Mouse (Mus musculus): Measurements from ENCODE around the gene Ptpn5. TPM values are rescaled to one million over a fixed set of nuclear protein-coding genes. Genes with fewer than 3 reads are reported as not detected.

The Ptpn5 gene
- polyA plus RNA-seq, 1 experiment from 2014 or later = 0.26 TPM

DNA sequence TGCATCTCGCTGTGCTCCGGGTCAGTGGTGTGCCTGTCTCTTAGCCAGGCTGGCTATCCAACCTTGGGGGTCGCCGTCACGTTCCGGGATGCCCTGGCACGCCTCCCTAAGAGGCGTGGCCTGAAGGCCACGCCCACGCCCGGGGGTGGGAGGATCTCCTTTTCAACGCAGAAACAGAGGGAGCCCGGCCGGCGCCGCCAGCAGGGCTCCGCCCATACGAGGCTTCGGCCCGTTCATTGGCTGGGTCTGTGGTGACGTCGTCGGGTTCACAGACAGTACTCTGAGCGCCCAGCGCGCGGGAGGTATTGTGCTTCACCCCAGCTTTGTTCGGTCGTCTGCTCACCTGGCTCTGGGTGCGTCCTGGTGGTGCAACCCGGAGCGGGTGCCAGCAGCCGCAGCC is 83.1 kb downstream of the Ptpn5 start, which contains the start of gene Tmem86a:
Tmem86a (plus strand) TSS at position 236 of the 400 bp plus-strand sequence.
- Histone ChIP-seq H3K4me1 (peaks cover 23% of the 10 kb centered on the region), H3K9me3 (no peaks in the 10 kb centered on the region), H3K27ac (peak within 1 kb of the TSS; percentile 94), H3K27me3 (ENCODE audit: insufficient read depth, poor library complexity, severe bottlenecking) (peaks cover 11% of the 10 kb centered on the region; the same call in 1 of the 2 replicates), H3K36me3 (peaks cover 11% of the 10 kb centered on the region), H3K4me3 (peak within 1 kb of the TSS; percentile 91)
- WGBS = under 1% methylated on average over 32 of the region's 33 CpGs
- DNase-seq (ENCODE audit: low spot score) = peak; percentile 98

- H3K4me1 ChIP-seq = peaks cover 8% of the 10 kb centered on the region
- H3K9me3 ChIP-seq = no peaks in the 10 kb centered on the region
- no peaks in the 10 kb centered on the region for H3K27me3 ChIP-seq (ENCODE audit: insufficient read depth, poor library complexity, severe bottlenecking)
- H3K4me3 ChIP-seq = no peak overlapping the region
- peak overlapping the region; percentile 62; the same call in 1 of the 2 replicates for H3K27ac ChIP-seq
- 53% methylated on average over 6 of the region's 6 CpGs for WGBS
- DNase-seq (ENCODE audit: low spot score) = no peak
- no peaks in the 10 kb centered on the region for H3K36me3 ChIP-seq
Measured at GRCm38 (mm10) chr7:47042823-47043490, 90.5 kb downstream of the Ptpn5 start.

- DNase-seq (ENCODE audit: low spot score) = no peak
- Histone ChIP-seq H3K9me3 (no peaks in the 10 kb centered on the region), H3K4me3 (no peak overlapping the region), H3K36me3 (no peaks in the 10 kb centered on the region), H3K27me3 (ENCODE audit: insufficient read depth, poor library complexity, severe bottlenecking) (no peaks in the 10 kb centered on the region), H3K27ac (peak overlapping the region; percentile 62), H3K4me1 (peaks cover 8% of the 10 kb centered on the region)
- 86% methylated on average over 4 of the region's 4 CpGs for WGBS
Measured at GRCm38 (mm10) chr7:47042121-47042520, 91.4 kb downstream of the Ptpn5 start.

GRCm38 (mm10) chr7:47041706-47042105 is 91.8 kb downstream of the Ptpn5 start:
- Histone ChIP-seq H3K9me3 (no peaks in the 10 kb centered on the region), H3K27ac (no peak overlapping the region), H3K4me3 (no peak overlapping the region), H3K36me3 (no peaks in the 10 kb centered on the region), H3K27me3 (ENCODE audit: insufficient read depth, poor library complexity, severe bottlenecking) (no peaks in the 10 kb centered on the region), H3K4me1 (peaks cover 8% of the 10 kb centered on the region)
- 79% methylated on average over 3 of the region's 3 CpGs for WGBS
- no peak for DNase-seq (ENCODE audit: low spot score)

GRCm38 (mm10) chr7:47035426-47035825 is 98.1 kb downstream of the Ptpn5 start:
- no peaks in the 10 kb centered on the region for H3K4me1 ChIP-seq
- no peaks in the 10 kb centered on the region for H3K36me3 ChIP-seq
- H3K27me3 ChIP-seq (ENCODE audit: insufficient read depth, poor library complexity, severe bottlenecking) = no peaks in the 10 kb centered on the region
- H3K27ac ChIP-seq = no peak overlapping the region
- WGBS = 75% methylated on average over 8 of the region's 8 CpGs
- no peak overlapping the region for H3K4me3 ChIP-seq
- DNase-seq (ENCODE audit: low spot score) = no peak
- H3K9me3 ChIP-seq = no peaks in the 10 kb centered on the region

DNA sequence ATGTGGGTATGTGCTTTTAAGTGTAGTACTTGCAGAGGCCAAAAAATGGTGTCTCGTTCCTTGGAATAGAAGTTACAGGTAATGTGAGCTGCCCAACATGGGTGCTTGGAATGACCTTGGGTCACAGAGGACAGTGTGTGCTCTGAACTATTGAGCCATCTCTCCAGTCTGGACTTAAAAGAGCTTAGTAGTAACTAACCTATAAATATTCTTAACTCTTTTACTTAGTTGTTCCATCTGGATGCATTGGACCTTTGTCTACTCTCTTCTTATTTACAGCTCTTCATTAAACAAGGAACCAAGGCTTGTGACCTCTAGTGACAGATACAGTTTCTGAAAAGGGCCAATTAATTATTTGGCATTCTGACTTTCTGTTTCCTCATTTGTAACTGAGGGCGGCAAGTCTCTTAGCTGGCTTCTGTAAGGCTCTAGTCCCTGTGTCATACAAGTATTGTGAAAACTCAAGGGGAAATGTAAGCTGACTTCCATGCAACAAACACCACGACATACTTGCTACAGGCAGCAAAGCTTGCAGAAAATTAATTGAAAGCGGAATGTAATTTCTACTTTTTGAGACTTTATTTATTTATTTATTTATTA is 98.6 kb downstream of the Ptpn5 start:
- 81% methylated on average over 4 of the region's 4 CpGs for WGBS
- H3K27me3 ChIP-seq (ENCODE audit: insufficient read depth, poor library complexity, severe bottlenecking) = no peaks in the 10 kb centered on the region
- H3K9me3 ChIP-seq = no peaks in the 10 kb centered on the region
- no peaks in the 10 kb centered on the region for H3K4me1 ChIP-seq
- DNase-seq (ENCODE audit: low spot score) = no peak
- no peak overlapping the region for H3K27ac ChIP-seq
- no peak overlapping the region for H3K4me3 ChIP-seq
- H3K36me3 ChIP-seq = no peaks in the 10 kb centered on the region

- Histone ChIP-seq H3K9me3 (no peaks in the 10 kb centered on the region), H3K27ac (no peak overlapping the region), H3K4me3 (no peak overlapping the region), H3K4me1 (no peaks in the 10 kb centered on the region), H3K36me3 (no peaks in the 10 kb centered on the region), H3K27me3 (ENCODE audit: insufficient read depth, poor library complexity, severe bottlenecking) (no peaks in the 10 kb centered on the region)
- WGBS = 73% methylated on average over 4 of the region's 4 CpGs
- no peak for DNase-seq (ENCODE audit: low spot score)
Measured at GRCm38 (mm10) chr7:47031371-47031770, 102.1 kb downstream of the Ptpn5 start.

DNA sequence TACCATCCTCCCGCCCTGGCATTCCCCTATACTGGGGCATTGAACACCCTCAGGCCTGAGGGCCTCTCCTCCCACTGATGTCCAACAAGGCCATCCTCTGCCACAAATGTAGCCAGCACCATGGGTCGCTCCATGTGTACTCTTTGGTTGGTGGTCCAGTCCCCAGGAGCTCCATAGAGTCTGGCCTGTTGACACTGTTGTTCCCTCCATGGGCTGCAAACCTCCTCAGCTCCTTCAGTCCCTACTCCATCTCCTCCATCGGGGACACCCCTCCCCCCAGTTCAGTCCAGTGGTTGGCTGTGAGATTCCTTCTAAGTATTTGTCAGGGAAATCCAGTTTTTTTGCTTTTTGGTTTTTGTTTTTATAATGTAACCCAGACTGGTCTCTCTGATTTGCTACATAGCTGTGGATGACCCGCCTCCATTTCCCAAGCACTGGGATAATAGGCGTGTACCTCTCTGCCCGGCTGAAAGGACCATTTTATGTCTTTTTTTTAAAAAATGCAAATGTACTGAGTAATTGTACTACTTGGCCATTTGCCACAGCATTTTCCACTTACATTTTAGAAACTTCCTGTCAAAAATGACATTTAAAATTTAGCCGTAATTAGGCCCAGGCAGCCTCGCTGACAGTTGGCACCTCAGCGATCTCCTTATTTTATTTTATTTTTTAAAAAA is 102.8 kb downstream of the Ptpn5 start:
- H3K27me3 ChIP-seq (ENCODE audit: insufficient read depth, poor library complexity, severe bottlenecking) = no peaks in the 10 kb centered on the region
- H3K27ac ChIP-seq = no peak overlapping the region
- no peak overlapping the region for H3K4me3 ChIP-seq
- H3K9me3 ChIP-seq = no peaks in the 10 kb centered on the region
- no peaks in the 10 kb centered on the region for H3K36me3 ChIP-seq
- no peak for DNase-seq (ENCODE audit: low spot score)
- H3K4me1 ChIP-seq = no peaks in the 10 kb centered on the region
- WGBS = 84% methylated on average over 9 of the region's 9 CpGs

Small RNA genes lying within 50 kb of the gene (microRNA-seq; reads per million reads assigned to microRNA genes)
- gene Mir7056 = not detected

Other genes starting within 250 kb of the Ptpn5 start
- 198 and 215 TPM in 2 replicates for gene Tsg101, start 213.7 kb downstream of the Ptpn5 start, polyA plus RNA-seq (2016; fragmentation: Nextera tagmentation; extraction: Ambion mirVana)
- gene Uevld, start 175.2 kb downstream of the Ptpn5 start, polyA plus RNA-seq (2016; fragmentation: Nextera tagmentation; extraction: Ambion mirVana) = 8.3 and 9.0 TPM in 2 replicates
- gene Gm9999, start 150.1 kb downstream of the Ptpn5 start, polyA plus RNA-seq (2016; fragmentation: Nextera tagmentation; extraction: Ambion mirVana) = not detected in 2 replicates
- gene Spty2d1, start 125.3 kb downstream of the Ptpn5 start, polyA plus RNA-seq (2016; fragmentation: Nextera tagmentation; extraction: Ambion mirVana) = 14.4 and 15.6 TPM in 2 replicates
- 14.8 and 19.9 TPM in 2 replicates for gene Tmem86a, start 83.1 kb downstream of the Ptpn5 start, polyA plus RNA-seq (2016; fragmentation: Nextera tagmentation; extraction: Ambion mirVana)
- not detected in 2 replicates for gene Mrgpra6, start 71.2 kb upstream of the Ptpn5 start, polyA plus RNA-seq (2016; fragmentation: Nextera tagmentation; extraction: Ambion mirVana)
- gene Mrgpra9, start 119.2 kb upstream of the Ptpn5 start, polyA plus RNA-seq (2016; fragmentation: Nextera tagmentation; extraction: Ambion mirVana) = not detected in 2 replicates
- gene Mrgpra1, start 220.6 kb upstream of the Ptpn5 start, polyA plus RNA-seq (2016; fragmentation: Nextera tagmentation; extraction: Ambion mirVana) = not detected in 2 replicates

Data from heart, embryonic 10.5 days (tissue).